Mouse (Mus musculus): Measurements from ENCODE around the gene Cenph.
A peak's percentile ranks its signal among the peaks of the same experiment; 100 is the strongest.
"Not testable (repeated sequence)": the region's sequence is repeated elsewhere in the genome, so short reads cannot be mapped to it uniquely, and the experiment has no call there.

Cenph gene

DNA sequence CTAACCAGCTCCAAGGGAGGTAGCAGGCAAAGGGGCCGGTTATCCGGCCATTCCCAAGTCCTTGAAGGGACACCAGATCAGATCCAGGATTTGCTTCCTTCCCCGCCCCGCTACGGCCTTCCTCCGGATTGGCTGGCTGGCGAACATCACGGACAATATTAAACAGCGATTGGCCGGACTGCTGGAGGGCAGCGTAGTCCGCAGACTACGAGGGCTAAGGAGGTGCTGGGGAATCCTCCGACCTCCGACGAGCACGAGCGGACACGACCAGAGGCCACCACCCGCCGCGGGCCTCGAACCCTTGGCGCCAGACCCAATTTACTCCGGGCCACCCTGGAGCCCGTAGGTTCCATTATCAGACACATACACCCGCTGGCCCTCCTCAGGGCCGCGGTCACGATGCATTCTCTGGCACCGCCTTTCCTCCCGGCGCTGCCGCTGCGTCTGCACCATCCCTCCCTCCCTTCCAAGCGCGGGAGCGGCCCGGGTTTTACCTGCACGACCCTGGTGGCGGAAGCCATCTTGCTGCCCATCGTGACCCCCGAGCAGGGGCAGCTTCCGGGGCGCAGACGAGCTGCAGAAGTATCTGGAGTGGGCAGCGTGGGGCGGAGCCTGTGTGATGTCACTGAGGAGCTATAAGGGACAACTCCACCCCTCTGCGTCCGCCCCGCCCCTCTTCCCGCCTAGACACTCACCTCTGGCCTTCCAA lies 31.5 kb downstream of the Cenph start, which contains the start of gene Mrps36:
Mrps36 (minus strand) TSS at position 624 of the 709 bp plus-strand sequence.
- peak; percentile 96 for DNase-seq

DNA sequence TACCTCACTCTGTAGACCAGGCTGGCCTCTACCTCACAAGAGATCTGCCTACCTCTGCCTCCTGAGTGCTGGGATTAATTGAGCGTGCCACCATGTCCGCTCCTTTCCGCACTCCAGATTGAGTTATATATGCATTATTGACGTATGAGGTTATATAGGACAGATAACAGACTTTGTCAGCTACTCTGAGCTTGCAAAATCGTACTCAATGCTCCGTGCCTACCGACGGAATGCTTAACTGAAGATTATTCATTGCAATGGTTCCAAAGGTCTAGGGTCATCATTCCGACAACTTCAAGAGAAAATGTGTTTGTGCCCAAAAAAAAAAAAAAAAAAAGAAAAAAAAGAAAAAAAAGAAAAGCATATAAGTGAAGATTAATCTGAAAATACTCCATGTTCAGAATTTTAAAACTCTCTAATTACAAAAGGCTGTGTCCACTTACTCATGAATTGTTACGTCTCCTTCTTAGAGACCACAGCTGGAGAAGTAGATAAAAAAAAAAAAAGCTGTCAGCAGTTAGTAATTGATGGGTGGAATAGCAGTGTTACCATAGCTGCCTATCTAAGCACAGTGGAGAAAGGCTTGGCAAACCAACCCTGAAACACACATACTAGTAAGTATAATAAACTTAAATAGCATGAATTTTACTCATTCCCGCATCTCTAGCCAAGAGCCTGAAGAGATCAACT lies 32.2 kb downstream of the Cenph start:
- no peak for DNase-seq

DNA sequence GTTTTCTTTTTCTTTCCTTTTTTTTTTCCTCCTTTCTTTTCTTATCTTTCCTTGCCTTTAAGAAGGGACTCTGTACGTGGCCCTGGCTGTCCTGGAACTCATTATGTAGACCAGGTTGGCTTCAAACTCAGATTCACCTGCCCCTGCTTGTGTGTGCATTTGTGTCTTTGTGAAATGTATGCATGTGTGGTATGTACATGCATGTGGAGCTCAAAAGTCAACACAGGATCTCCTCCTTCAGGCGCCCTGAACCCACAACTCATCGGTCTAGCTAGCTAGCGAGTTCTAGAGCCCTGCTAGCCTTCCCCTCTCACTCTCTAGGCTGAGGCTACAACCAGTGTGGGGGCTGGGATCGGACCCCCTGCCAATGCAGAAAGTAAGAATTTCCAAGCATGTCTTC lies 32.9 kb downstream of the Cenph start:
- DNase-seq, result no peak

DNA sequence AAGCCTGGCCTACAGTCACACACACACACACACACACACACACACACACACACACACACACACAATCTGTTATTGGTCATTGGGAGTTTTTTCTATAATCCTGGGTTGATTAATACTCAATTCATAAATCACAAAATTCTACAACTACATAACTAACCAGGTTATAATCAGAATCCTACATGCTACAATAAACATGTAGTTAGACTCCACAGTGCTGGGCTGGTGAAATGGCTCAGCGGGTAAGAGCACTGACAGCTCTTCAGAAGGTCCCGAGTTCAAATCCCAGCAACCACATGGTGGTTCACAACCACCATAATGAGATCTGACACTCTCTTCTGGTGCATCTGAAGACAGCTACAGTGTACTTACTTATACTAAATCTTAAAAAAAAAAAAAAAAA lies 42.9 kb downstream of the Cenph start:
- DNase-seq, result no peak

DNA sequence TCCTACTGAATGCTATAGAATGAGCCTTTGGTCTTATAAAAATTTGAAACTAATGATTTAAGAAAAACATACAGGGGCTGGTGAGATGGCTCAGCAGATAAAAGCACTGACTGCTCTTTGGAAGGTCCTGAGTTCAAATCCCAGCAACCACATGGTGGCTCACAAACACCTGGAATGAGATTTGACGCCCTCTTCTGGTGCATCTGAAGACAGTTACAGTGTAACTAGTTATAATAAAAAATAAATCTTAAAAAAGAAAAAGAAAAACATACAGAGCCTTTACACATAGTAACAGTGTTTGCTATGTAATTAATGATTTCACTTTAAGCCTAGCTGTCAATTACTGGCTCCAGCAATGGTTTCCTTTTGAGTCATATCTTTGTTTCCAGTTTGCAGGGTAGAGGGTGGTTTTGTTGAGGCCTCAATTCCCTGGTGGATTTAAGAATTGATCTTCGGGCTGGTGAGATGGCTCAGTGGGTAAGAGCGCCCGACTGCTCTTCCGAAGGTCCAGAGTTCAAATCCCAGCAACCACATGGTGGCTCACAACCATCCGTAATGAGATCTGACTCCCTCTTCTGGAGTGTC lies 44.1 kb downstream of the Cenph start:
- DNase-seq, result not testable (repeated sequence)

DNA sequence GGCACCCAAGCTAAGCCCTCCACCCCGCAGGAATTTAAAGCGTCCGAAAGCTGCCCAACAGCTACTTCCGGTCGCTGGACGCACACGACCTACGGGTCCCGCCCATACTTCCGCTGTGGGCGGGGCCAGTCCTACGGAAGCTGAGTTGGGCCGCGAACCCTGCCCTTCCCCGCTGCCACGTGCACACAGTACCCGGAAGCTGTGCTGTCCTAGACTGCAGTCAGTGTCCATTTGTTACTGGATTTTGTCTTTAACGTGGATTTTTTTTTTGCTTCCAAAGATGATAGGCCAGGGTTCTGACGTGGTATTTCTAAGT lies 44.9 kb downstream of the Cenph start, which contains the start of gene Cdk7:
Cdk7 (minus strand) TSS at position 79 of the 316 bp plus-strand sequence.
- DNase-seq, result peak; percentile 94

DNA sequence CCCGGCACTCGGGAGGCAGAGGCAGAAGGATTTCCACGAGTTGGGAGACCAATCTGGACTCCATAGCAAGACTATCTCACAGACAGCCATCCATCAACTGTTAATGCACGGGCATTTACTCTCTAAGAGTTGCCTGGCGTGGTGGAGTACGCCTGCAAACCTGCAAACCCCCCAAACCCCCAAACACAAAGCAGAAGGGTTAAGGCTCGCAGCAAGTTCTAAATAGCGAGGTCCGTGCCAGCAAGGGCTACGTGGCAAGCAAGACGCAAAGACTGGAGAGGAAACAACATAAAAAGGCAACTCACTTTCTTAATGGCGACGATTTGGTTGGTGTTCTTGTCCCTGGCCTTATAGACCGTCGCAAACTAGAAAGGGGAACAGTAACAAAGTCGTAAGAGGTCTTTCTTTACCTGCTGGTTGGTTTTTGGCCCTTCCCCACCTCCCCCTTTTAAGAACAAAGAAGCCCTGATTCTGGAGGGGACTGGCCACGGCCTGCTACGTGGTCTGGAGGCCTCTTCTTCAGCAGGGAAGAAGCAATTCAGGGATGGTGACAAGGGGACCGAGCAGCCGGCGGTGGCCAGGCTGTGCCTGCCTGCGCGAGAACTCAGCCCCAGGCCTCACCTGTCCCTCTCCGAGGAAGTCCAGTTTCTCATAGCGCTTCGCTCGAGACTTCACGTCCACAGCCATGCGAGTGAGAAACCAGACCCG lies 45.4 kb downstream of the Cenph start:
- DNase-seq, result peak; percentile 25

DNA sequence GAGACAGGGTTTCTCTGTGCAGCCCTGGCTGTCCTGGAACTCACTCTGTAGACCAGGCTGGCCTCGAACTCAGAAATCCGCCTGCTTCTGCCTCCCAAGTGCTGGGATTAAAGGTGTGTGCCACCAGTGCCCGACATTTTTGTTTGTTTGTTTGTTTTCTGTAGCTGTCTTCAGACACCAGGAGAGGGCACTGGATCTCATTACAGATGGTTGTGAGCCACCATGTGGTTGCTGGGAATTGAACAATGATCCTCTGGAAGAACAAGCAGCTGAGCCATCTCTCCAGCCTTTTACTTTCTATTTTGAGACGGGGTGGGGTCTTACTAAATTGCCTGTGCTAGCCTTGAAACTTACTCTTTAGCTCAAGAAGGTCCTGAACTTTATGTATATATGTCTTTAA lies 47.2 kb downstream of the Cenph start:
- not testable (repeated sequence) for DNase-seq

DNA sequence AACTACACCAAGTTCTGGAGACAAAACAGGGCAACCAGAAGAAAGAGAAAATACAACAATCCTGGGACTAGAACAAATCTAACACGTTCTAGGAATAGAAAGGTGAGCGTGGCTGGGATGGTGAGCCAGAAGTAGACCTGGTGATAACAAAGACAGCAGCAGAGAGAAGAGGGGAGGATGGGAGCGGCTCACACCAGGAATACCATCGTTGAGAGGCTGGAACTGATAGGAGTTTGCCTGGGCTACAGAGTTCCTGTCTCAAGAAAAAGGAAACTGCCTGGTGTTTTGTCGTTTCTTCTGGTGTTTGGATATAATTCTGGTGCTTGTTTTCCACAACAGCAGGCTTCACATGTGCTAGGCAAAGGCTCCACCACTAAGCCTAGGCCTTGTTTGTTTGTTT lies 47.6 kb downstream of the Cenph start:
- DNase-seq, result no peak

DNA sequence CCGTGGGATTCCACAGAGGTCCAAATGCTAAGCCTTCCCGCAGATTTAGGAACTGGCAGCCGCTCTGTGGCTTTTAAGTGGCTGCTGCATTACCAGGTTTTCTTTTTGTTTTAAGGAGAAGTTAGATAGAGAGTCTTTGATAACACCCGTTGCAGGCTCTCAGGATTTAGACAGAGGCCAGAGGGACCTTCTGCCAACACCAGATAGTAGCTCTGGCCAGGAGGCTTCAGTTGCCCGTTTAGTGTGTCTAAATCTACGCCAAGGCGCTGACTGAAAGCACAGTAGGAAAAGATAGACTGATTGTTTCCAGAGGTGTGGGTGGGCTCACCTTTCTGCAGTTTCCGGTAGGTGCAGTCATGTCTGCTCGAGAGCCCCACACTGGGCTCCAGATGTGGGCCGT lies 50.5 kb downstream of the Cenph start:
- DNase-seq, result no peak

DNA sequence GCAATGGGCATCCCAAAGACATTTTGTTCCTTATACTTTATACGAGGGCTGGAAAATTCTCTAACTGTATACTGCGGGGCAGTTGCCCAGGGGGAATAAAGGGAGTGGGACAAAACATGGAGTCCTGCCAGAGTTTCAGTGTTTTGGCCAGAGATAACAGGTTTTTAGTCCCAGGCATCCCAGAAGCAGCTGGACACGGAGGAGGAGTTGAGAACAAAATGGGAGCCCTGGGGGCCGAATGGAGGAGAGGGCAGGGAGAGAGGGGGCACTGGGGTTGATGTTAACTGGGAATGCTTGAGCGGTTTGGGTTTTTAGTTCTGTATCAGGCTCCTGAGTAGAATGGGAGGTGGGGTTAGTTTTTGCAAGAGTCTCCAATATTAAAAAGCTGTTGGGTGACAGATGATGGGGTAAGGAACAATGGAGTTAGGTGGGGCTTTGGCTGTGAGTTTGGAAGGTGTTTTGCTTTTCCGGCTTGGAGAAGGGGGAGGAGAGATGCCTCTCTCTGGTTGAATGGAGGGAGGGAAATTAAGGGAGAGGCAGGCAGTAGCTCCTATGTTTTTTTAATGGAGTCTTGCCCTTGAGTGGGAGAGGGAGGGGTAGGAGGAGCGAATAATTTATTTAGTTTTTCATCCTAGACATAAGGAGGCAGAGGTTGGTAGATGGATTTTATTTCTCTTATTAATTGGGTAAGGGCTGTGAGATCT lies 51.5 kb downstream of the Cenph start:
- DNase-seq, result no peak

DNA sequence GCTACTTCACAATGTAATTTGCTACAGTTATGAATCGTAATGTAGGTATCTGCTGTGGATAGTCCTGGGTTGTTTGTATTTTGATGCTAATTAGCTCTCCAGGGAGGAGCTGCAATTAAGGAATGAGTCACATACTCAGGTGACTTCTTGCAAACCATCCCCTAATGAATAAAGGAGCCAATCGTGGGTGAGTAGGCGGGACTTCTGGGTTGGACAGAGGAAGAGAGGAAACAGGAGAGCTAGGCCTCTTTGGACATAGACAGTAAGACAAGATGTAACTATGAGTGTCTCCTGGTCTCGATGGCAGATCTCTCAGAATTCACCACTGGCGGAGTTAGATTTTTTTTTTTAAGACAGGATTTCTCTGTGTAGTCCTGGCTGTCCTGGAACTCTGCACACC lies 54.0 kb downstream of the Cenph start:
- no peak for DNase-seq

DNA sequence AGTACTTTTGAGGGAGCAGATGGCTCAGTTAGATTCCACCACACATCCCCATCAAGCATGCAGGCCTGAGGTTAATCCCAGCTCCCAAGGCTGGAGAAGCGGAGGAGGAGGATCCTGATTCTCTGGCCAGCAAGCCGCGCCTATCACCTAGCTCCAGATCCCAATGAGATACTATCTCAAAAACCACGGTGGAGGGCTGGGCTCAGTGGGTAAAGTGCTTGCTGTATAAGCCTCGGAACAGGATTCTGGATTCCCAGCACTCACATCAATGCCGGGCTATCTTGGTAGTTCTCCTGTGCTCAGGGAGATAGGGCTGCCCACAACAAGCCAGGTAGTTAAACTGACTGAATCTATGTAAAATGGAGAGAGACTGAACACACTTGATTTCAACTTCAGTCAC lies 60.2 kb downstream of the Cenph start:
- no peak for DNase-seq
